Mouse (Mus musculus) hindbrain, embryonic 10.5 days (tissue): Measurements from ENCODE around the gene Shb. TPM values are rescaled to one million over a fixed set of nuclear protein-coding genes. Genes with fewer than 3 reads are reported as not detected.

ENCODE experiments used
- DNase-seq: peaks from one replicate; pipeline ENCODE4 v3.0.0-alpha.2; 2017; ENCODE audit warnings: low spot score
- H3K27ac ChIP-seq: fragments of 300-500 bp; sonication (generic); 2 replicates; pipeline ENCODE4 v1.5.1; 2016; ENCODE audit warnings: mild to moderate bottlenecking, moderate library complexity
- H3K27me3 ChIP-seq: fragments of 300-500 bp; sonication (generic); 2 replicates; pipeline ENCODE4 v1.6.1; 2016; ENCODE audit warnings: mild to moderate bottlenecking; ENCODE audit not compliant: poor library complexity, insufficient read depth, severe bottlenecking
- H3K36me3 ChIP-seq: fragments of 300-500 bp; sonication (generic); 2 replicates; pipeline ENCODE4 v1.6.1; 2016; ENCODE audit warnings: mild to moderate bottlenecking, moderate library complexity
- H3K4me1 ChIP-seq: fragments of 300-500 bp; sonication (generic); replicated peaks from 2 replicates; pipeline ENCODE4 v1.6.1; 2016; ENCODE audit warnings: mild to moderate bottlenecking
- H3K4me3 ChIP-seq: fragments of 300-500 bp; sonication (generic); 2 replicates; pipeline ENCODE4 v1.5.1; 2016; ENCODE audit warnings: mild to moderate bottlenecking, moderate library complexity
- H3K9me3 ChIP-seq: fragments of 300-500 bp; sonication (generic); 2 replicates; pipeline ENCODE4 v1.6.1; 2016; ENCODE audit warnings: mild to moderate bottlenecking, moderate library complexity
- WGBS: fragments of 180-500 bp; shearing (Covaris S2); methylation state at CpG from one replicate; pipeline ENCODE4 v1.1.7; 2016; 5-methylcytosine and 5-hydroxymethylcytosine counted together
- polyA plus RNA-seq: library from polyadenylated mRNA; unstranded; fragments of >200 nt; fragmentation: Nextera tagmentation; extraction: Ambion mirVana; gene quantifications from 2 replicates; pipeline ENCODE4 v1.2.1, GENCODE M21; 2016

Gene Shb
- polyA plus RNA-seq, 1 experiment from 2014 or later, result 3.7 TPM

DNA sequence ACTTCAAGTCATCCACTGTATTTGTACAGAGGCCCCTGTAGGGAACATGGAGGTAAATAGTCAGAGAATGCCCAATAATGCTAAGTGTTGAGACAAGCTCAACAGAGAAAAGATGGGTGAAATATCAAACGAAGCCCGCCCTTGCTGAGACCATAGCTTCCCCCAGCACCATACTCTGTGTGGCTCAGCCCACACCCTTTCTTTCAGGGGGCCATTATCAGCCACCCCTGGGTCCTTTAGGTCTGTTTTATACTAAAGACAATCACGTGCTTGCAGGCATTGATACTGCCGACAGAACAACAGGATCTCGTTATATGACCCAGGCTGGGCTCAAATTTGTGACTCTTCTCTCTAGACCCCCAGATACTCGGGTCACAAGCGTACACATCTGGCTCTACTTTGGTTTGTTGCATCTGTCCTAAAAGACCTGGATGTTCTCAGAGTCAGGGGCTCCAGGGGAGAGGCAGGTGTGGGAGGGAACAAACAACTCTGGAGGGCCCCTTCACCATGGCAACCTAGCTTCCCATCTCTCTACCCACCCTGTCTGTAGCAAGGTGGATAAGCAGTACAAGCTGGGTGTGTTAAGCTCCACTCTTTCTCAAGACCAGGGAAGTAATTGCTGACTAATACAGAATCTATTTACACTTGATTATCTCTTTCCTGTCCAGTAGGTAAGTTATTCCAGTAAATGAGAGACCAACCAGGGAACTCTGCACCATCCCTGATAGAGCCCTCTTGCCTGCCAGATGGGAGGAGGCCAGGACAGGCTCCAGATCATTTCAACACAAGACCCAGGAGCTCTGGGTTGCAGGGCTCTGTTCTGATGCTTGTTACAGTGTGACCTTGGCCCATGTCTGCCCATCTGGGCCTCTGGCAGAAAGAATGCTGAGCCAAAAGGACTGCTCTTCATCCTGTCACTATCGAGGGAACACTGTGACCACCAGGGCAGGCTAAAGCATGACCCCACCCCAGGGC lies 48.7 kb downstream of the Shb start:
- H3K4me3 ChIP-seq, result no peak overlapping the region
- peaks cover 82% of the 10 kb centered on the region for H3K4me1 ChIP-seq
- H3K36me3 ChIP-seq, result no peaks in the 10 kb centered on the region
- H3K27me3 ChIP-seq, result peaks cover 14% of the 10 kb centered on the region
- H3K9me3 ChIP-seq, result no peaks in the 10 kb centered on the region
- peak overlapping the region; percentile 67 for H3K27ac ChIP-seq
- 77% methylated on average over 8 of the region's 8 CpGs for WGBS
- DNase-seq, result no peak

DNA sequence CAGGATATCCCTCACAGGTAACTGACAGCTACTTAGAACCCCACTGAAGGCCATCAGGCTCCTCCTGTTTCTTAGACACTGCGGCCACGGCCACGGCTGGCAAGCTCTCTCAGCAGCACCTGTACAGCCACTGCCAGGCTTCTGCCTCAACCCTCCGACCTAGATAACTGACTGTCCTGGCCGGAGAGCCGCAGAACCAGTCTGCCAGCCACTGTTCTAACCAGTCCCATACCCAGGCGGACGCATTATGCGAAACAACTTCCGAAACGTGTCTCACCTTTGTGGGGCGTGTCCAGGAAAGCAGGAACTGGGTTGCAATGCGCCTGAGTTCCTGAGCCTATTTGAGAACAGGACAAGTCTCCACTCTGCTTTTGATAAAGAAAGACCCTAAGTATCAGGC lies 50.0 kb downstream of the Shb start:
- no peak overlapping the region for H3K27ac ChIP-seq
- no peaks in the 10 kb centered on the region for H3K36me3 ChIP-seq
- H3K4me3 ChIP-seq, result no peak overlapping the region
- H3K27me3 ChIP-seq, result peaks cover 12% of the 10 kb centered on the region
- H3K4me1 ChIP-seq, result peaks cover 82% of the 10 kb centered on the region
- H3K9me3 ChIP-seq, result no peaks in the 10 kb centered on the region
- 90% methylated on average over 13 of the region's 13 CpGs for WGBS
- DNase-seq, result no peak

DNA sequence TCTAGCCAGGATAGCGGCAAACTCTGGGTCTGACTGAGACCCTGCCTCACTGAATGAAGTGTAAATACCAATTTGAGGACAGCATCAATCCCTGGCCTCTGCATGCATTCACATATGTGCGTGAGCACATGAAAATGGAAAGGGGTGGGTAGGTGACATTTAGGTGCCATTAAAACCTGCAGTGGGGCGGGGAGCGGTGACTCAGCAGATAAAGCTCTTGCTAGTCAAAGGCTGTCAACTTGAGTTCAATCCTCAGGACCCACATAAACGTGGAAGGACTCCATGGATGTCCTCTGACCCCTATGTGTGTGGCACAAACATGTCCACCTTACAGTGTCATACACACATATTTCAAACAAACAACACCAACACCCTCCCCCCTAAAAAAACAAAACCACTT lies 50.8 kb downstream of the Shb start:
- 84% methylated on average over 5 of the region's 5 CpGs for WGBS
- H3K27ac ChIP-seq, result no peak overlapping the region

DNA sequence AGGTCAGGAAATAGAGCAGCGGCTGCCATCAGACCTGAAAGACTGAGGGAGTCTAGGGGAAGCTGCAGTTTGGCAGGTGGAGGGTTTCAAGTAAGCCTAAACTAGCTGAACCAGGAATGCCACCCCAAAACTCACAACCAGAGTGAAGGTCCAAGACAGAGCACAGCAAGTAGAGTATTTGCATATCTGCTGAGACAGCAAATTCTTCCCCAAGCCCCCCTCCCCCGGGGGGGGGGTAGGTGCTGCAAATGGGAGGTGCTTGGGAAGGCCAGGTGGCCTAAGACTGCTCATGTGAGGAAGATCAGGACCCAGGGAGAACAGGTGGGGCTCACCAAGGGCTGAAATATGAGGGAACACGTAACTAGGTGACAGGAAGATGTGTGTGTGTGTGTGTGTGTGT lies 51.7 kb downstream of the Shb start:
- no peaks in the 10 kb centered on the region for H3K36me3 ChIP-seq
- no peaks in the 10 kb centered on the region for H3K9me3 ChIP-seq
- peaks cover 91% of the 10 kb centered on the region for H3K4me1 ChIP-seq
- 84% methylated on average over 3 of the region's 3 CpGs for WGBS
- no peak for DNase-seq
- H3K27ac ChIP-seq, result no peak overlapping the region
- no peak overlapping the region for H3K4me3 ChIP-seq
- H3K27me3 ChIP-seq, result peaks cover 7% of the 10 kb centered on the region; the same call in 1 of the 2 replicates

More for the DNA sequence above, 50.8 kb downstream of the Shb start:
- Histone ChIP-seq H3K27me3 (peaks cover 7% of the 10 kb centered on the region), H3K9me3 (no peaks in the 10 kb centered on the region), H3K4me3 (no peak overlapping the region), H3K36me3 (no peaks in the 10 kb centered on the region), H3K4me1 (peaks cover 86% of the 10 kb centered on the region)
- DNase-seq, result no peak

DNA sequence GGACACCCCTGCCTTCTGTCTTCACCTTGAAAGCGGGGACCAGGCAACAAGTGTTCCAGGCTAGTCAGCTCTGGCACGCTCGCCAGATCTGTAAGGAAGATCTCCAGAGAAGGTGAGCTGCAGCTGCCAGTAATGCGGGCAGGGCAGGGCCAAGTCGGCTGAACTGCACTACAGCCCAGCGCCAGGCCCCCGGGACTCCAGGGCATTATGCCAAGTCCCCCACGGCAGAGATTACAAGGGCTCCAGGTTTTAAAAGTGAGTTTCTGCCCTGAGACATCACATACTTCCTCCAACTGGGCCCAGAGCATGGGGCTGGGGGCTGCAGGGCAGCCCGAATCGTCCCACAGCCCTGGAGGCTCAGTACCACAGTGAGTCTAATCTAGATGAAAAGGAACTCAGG lies 52.8 kb downstream of the Shb start:
- Histone ChIP-seq H3K4me1 (peaks cover 92% of the 10 kb centered on the region), H3K36me3 (no peaks in the 10 kb centered on the region), H3K4me3 (no peak overlapping the region), H3K9me3 (no peaks in the 10 kb centered on the region), H3K27me3 (peaks cover 3% of the 10 kb centered on the region; the same call in 1 of the 2 replicates), H3K27ac (no peak overlapping the region)
- 92% methylated on average over 10 of the region's 10 CpGs for WGBS
- DNase-seq, result no peak

DNA sequence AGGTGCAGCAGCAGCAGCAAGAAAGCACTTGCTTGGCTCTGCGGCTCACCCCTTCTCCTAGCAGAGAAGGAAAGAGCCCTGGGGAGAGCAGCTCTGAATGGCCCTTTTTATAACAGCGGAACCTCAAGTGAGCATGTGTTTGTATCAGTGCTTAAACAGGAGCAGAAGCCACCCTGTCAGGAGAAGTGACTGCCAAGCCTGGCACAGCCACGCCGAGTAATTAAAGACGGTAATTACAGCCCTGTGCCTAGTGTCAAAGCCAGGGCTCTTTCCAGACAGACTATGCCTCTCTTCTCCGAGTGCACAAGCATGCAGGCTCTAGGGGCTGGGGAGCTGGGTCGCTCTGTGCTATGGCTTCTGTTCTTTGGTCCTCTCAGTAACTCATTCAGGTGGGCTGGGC lies 54.1 kb downstream of the Shb start:
- Histone ChIP-seq H3K9me3 (no peaks in the 10 kb centered on the region), H3K4me3 (no peak overlapping the region), H3K27ac (peak overlapping the region; percentile 56; the same call in 1 of the 2 replicates), H3K4me1 (peaks cover 92% of the 10 kb centered on the region), H3K27me3 (no peaks in the 10 kb centered on the region), H3K36me3 (no peaks in the 10 kb centered on the region)
- no peak for DNase-seq
- 66% methylated on average over 7 of the region's 7 CpGs for WGBS

DNA sequence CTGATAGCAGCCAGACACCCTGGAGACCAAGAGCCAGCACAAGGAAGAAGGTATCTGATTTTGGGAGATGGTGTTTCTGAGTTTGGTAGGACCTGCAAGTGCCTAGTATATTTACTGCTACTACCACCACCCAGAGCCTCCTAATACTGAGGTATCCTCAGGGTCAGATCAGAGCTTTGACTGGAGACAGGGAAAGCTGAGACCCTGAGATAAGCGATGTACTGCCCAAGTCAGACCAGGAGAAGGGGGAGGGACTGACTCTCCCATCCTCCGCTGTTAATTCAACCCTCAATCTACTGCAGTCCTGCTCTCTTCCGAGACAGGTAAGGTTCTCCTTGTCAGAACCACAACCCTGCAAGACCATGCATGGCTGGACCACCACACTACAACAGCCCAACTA lies 55.2 kb downstream of the Shb start:
- Histone ChIP-seq H3K27me3 (no peaks in the 10 kb centered on the region), H3K27ac (no peak overlapping the region), H3K9me3 (no peaks in the 10 kb centered on the region), H3K4me3 (no peak overlapping the region), H3K36me3 (no peaks in the 10 kb centered on the region), H3K4me1 (peaks cover 96% of the 10 kb centered on the region)
- WGBS, result 84% methylated on average over 3 of the region's 3 CpGs
- no peak for DNase-seq

DNA sequence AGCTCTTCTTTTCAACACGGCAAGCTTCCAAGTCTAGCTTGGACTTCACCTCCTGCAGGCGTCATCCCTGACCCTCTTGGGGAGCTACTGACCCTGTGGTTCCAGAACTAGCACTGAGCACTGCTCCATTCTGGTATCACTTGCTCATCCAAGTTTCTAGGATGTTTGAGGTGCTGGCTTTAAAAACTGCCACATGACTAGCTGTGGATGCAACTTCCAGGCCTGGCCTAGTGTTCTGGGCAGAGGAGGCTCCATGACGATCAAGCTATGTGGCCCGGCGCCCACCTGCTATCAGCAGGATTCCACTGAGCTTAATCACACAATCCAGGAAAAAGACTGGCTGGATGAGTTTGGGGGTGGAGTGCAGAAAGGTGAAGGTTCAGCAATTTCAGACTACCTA lies 57.4 kb downstream of the Shb start:
- Histone ChIP-seq H3K36me3 (0 out of 2 replicates have a peak, but pooled peaks cover 8% of the 10 kb centered on the region), H3K4me3 (no peak overlapping the region), H3K9me3 (peaks cover 8% of the 10 kb centered on the region; the same call in 1 of the 2 replicates), H3K4me1 (peaks cover 85% of the 10 kb centered on the region), H3K27ac (peak overlapping the region; percentile 79; the same call in 1 of the 2 replicates), H3K27me3 (no peaks in the 10 kb centered on the region)
- no peak for DNase-seq
- WGBS, result 91% methylated on average over 5 of the region's 5 CpGs

DNA sequence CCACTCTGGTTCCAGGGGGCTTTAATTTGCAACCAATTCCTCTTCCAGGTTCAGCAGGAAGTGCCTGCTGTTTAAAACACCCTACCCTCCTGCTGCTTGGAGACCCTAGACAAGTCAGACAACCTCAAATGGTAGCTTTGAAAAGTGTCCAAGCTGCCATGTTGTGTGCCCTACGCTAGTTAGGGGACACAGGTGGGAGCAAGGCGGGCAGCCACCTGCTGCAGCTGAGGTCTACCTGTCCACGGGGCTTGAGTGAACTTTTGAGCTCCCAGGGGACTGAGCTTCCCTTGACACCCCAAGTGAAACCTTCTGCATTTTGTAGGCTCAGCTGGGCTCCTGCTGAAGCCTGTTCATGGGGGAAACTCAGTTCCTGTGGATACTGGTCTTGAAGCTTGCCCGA lies 58.1 kb downstream of the Shb start:
- Histone ChIP-seq H3K27me3 (no peaks in the 10 kb centered on the region), H3K4me3 (no peak overlapping the region), H3K27ac (peak overlapping the region; percentile 79), H3K9me3 (peaks cover 8% of the 10 kb centered on the region; the same call in 1 of the 2 replicates), H3K4me1 (peaks cover 82% of the 10 kb centered on the region), H3K36me3 (0 out of 2 replicates have a peak, but pooled peaks cover 8% of the 10 kb centered on the region)
- 90% methylated on average over 4 of the region's 4 CpGs for WGBS
- no peak for DNase-seq

DNA sequence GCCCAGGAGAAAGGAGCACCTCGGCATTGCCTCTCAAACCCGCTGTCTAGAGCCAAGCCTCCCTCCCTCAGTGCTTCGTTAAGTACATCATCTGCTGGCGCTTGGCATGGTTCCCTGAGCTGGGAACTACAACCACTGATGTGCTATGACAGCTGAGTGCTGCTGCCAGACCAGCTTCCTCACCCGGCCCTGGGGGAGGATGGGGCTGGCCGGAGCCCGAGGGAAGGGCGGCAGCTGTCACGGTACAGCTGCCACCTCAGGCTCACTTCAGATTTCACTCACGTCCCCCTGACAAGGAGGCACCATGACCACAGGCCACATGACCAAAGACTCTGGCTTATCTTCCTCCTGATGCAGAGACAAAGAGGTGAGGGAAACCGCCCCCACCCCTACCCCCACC lies 59.1 kb downstream of the Shb start:
- peaks cover 80% of the 10 kb centered on the region for H3K4me1 ChIP-seq
- 0 out of 2 replicates have a peak, but pooled peaks cover 8% of the 10 kb centered on the region for H3K36me3 ChIP-seq
- no peak overlapping the region for H3K4me3 ChIP-seq
- peaks cover 8% of the 10 kb centered on the region; the same call in 1 of the 2 replicates for H3K9me3 ChIP-seq
- H3K27me3 ChIP-seq, result no peaks in the 10 kb centered on the region
- peak overlapping the region; percentile 79 for H3K27ac ChIP-seq
- 39% methylated on average over 11 of the region's 11 CpGs for WGBS
- peak; percentile 45 for DNase-seq

DNA sequence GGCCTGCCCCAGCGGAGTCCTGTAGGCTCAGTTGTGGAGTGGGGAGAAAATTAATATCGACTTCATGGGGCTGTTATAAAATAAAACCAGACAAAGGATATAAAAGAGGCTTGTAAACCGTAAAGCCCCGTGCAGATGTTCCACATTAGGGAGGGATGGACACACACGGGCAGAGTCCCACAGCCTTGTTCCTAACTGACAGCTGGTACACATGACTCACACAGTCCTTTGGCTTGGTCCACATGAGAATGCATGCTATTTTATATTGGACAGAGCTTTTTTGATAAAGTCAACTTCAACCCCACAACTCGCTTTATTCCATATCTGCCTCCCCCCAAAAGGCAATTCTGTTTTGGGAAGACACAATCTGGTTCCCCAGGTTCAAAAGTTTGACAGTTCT lies 59.6 kb downstream of the Shb start:
- H3K4me1 ChIP-seq, result peaks cover 80% of the 10 kb centered on the region
- peaks cover 8% of the 10 kb centered on the region; the same call in 1 of the 2 replicates for H3K9me3 ChIP-seq
- H3K4me3 ChIP-seq, result no peak overlapping the region
- 0 out of 2 replicates have a peak, but pooled peaks cover 8% of the 10 kb centered on the region for H3K36me3 ChIP-seq
- DNase-seq, result no peak
- 71% methylated on average over 6 of the region's 6 CpGs for WGBS
- no peaks in the 10 kb centered on the region for H3K27me3 ChIP-seq
- H3K27ac ChIP-seq, result peak overlapping the region; percentile 79

DNA sequence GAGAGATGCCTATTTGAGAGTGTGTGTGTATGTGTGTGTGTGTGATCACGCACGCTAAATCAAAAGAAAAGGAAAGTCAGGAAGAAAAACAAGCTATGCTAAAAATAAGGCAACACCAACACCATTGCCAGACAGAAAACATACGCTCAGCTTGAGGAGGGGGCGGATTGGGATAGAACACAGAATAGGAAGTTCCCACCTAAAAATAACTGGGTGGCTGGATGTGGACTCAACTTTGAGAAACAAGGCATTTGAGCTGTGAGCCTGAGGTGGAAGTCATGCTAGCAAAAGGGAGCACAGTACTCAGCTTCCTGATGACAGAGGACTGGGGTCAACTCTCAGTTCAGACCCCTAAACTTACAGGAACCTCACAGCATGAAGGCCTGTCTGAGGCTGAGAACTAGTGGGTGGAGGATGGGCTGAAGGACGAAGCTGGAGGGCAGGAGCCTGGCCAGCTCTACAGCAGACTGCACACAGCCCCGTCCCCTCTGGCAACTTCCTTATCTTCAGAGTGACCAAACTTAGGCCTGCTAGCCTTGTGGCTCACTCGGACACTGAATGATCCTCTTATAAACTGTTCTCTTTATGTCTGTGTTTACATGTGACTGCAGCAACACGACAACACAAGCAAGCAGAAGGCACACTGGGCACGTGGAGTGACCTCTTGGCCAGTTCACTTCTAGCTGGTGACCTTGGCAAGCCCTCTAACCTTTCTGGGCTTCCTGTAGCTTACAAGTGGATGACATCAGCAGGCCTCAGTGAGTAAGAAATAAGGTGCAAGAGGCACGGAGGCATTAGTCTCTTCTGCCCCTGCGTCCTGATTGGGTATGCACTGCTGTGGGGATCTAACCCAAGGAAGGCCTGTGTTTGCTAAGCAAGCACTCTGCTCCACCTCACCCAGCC lies 60.4 kb downstream of the Shb start:
- H3K4me1 ChIP-seq, result peaks cover 80% of the 10 kb centered on the region
- peaks cover 8% of the 10 kb centered on the region; the same call in 1 of the 2 replicates for H3K9me3 ChIP-seq
- WGBS, result 65% methylated on average over 11 of the region's 11 CpGs
- H3K27me3 ChIP-seq, result no peaks in the 10 kb centered on the region
- H3K4me3 ChIP-seq, result no peak overlapping the region
- H3K27ac ChIP-seq, result peak overlapping the region; percentile 79
- 0 out of 2 replicates have a peak, but pooled peaks cover 8% of the 10 kb centered on the region for H3K36me3 ChIP-seq
- DNase-seq, result no peak
